Mouse (Mus musculus) heart, embryonic 16.5 days (tissue): ENCODE measurements around the gene Krt28. TPM values are rescaled to one million over a fixed set of nuclear protein-coding genes. Genes with fewer than 3 reads are reported as not detected.

Experiments used
- ATAC-seq: fragments of 200-750 bp; cut with Nextera tagmentation; replicated peaks from 2 replicates; pipeline ENCODE4 v1.8.0; 2017; ENCODE audit warnings: moderate number of reproducible peaks; ENCODE audit not compliant: insufficient read depth, low FRiP score; ENCODE audit errors: extremely low read depth
- H3K27ac ChIP-seq: fragments of 300-500 bp; sonication (generic); 2 replicates; pipeline ENCODE4 v1.5.1; 2014; ENCODE audit warnings: mild to moderate bottlenecking, low read length, control low read depth, moderate library complexity
- H3K27me3 ChIP-seq: fragments of 300-500 bp; sonication (generic); 2 replicates; pipeline ENCODE4 v1.6.1; 2014; ENCODE audit warnings: low read length, mixed read lengths; ENCODE audit not compliant: control insufficient read depth, insufficient read depth
- H3K36me3 ChIP-seq: fragments of 300-500 bp; sonication (generic); 2 replicates; pipeline ENCODE4 v1.6.1; 2014; ENCODE audit not compliant: control insufficient read depth, insufficient read depth
- H3K4me1 ChIP-seq: fragments of 300-500 bp; sonication (generic); 2 replicates; pipeline ENCODE4 v1.6.1; 2014; ENCODE audit warnings: low read length, mixed read lengths; ENCODE audit not compliant: control insufficient read depth, insufficient read depth
- H3K4me2 ChIP-seq: fragments of 300-500 bp; sonication (generic); 2 replicates; pipeline ENCODE4 v1.6.1; 2014; ENCODE audit warnings: low read depth, mild to moderate bottlenecking, control low read depth, low read length
- H3K4me3 ChIP-seq: fragments of 300-500 bp; sonication (generic); 2 replicates; pipeline ENCODE4 v1.5.1; 2014; ENCODE audit warnings: mild to moderate bottlenecking, control low read depth, low read length
- H3K9ac ChIP-seq: fragments of 300-500 bp; sonication (generic); 2 replicates; pipeline ENCODE4 v1.6.1; 2014; ENCODE audit warnings: low read length, control low read depth
- H3K9me3 ChIP-seq: fragments of 300-500 bp; sonication (generic); replicated peaks from 2 replicates; pipeline ENCODE4 v1.6.1; 2016; ENCODE audit warnings: low read length; ENCODE audit not compliant: control insufficient read depth
- WGBS: fragments of 180-500 bp; shearing (Covaris S2); extraction: QIAGEN DNeasy Blood & Tissue Kit; methylation state at CpG from one replicate; pipeline ENCODE4 v1.1.7; 2014; 5-methylcytosine and 5-hydroxymethylcytosine counted together
- polyA plus RNA-seq: library from polyadenylated mRNA; unstranded; fragments of >200 nt; fragmentation: Nextera tagmentation; extraction: Ambion mirVana; gene quantifications from 2 replicates; pipeline ENCODE4 v1.2.1, GENCODE M21; 2015

Krt28 gene
- polyA plus RNA-seq, 1 experiment from 2014 or later: not detected

GRCm38 (mm10) chr11:99398832-99399231, 24.1 kb upstream of the Krt28 start:
- no peak for ATAC-seq
- H3K9ac ChIP-seq: no peak overlapping the region

GRCm38 (mm10) chr11:99398084-99398483, 23.4 kb upstream of the Krt28 start:
- H3K36me3 ChIP-seq: no peaks in the 10 kb centered on the region
- 51% methylated on average over 3 of the region's 3 CpGs for WGBS
- H3K4me1 ChIP-seq: no peaks in the 10 kb centered on the region
- no peak overlapping the region for H3K4me2 ChIP-seq
- H3K27ac ChIP-seq: no peak overlapping the region
- H3K9me3 ChIP-seq: no peaks in the 10 kb centered on the region
- H3K9ac ChIP-seq: no peak overlapping the region
- no peak for ATAC-seq
- peaks cover 4% of the 10 kb centered on the region; the same call in 1 of the 2 replicates for H3K27me3 ChIP-seq
- no peak overlapping the region for H3K4me3 ChIP-seq

More at GRCm38 (mm10) chr11:99398832-99399231, 24.1 kb upstream of the Krt28 start:
- no peaks in the 10 kb centered on the region for H3K4me1 ChIP-seq
- 56% methylated on average over 8 of the region's 8 CpGs for WGBS
- peaks cover 4% of the 10 kb centered on the region; the same call in 1 of the 2 replicates for H3K27me3 ChIP-seq
- no peaks in the 10 kb centered on the region for H3K9me3 ChIP-seq
- H3K27ac ChIP-seq: no peak overlapping the region
- H3K4me3 ChIP-seq: no peak overlapping the region
- H3K36me3 ChIP-seq: no peaks in the 10 kb centered on the region
- no peak overlapping the region for H3K4me2 ChIP-seq

- H3K27me3 ChIP-seq: peaks cover 4% of the 10 kb centered on the region; the same call in 1 of the 2 replicates
- no peaks in the 10 kb centered on the region for H3K4me1 ChIP-seq
- no peak for ATAC-seq
- no peaks in the 10 kb centered on the region for H3K36me3 ChIP-seq
- no peaks in the 10 kb centered on the region for H3K9me3 ChIP-seq
- H3K27ac ChIP-seq: no peak overlapping the region
- no peak overlapping the region for H3K4me3 ChIP-seq
- H3K4me2 ChIP-seq: no peak overlapping the region
- 73% methylated on average over 2 of the region's 2 CpGs for WGBS
- no peak overlapping the region for H3K9ac ChIP-seq
These were observed 22.0 kb upstream of the Krt28 start for GRCm38 (mm10) chr11:99396661-99397060.

GRCm38 (mm10) chr11:99396034-99396433, 21.3 kb upstream of the Krt28 start:
- Histone ChIP-seq H3K9ac (no peak overlapping the region), H3K4me1 (no peaks in the 10 kb centered on the region), H3K27ac (no peak overlapping the region), H3K4me2 (no peak overlapping the region), H3K4me3 (no peak overlapping the region), H3K27me3 (peaks cover 3% of the 10 kb centered on the region), H3K36me3 (no peaks in the 10 kb centered on the region), H3K9me3 (no peaks in the 10 kb centered on the region)
- ATAC-seq: no peak
- WGBS: 39% methylated on average over 3 of the region's 3 CpGs

GRCm38 (mm10) chr11:99392492-99392891, 17.8 kb upstream of the Krt28 start:
- WGBS: 83% methylated on average over 10 of the region's 10 CpGs
- H3K36me3 ChIP-seq: no peaks in the 10 kb centered on the region
- no peak overlapping the region for H3K4me3 ChIP-seq
- H3K4me1 ChIP-seq: no peaks in the 10 kb centered on the region
- H3K9ac ChIP-seq: no peak overlapping the region
- H3K9me3 ChIP-seq: no peaks in the 10 kb centered on the region
- no peak overlapping the region for H3K27ac ChIP-seq
- peaks cover 2% of the 10 kb centered on the region for H3K27me3 ChIP-seq
- no peak for ATAC-seq
- no peak overlapping the region for H3K4me2 ChIP-seq

- Histone ChIP-seq H3K4me1 (peaks cover 3% of the 10 kb centered on the region; the same call in 1 of the 2 replicates), H3K36me3 (no peaks in the 10 kb centered on the region), H3K9ac (no peak overlapping the region), H3K9me3 (no peaks in the 10 kb centered on the region), H3K4me3 (no peak overlapping the region), H3K27me3 (peaks cover 2% of the 10 kb centered on the region; the same call in 1 of the 2 replicates), H3K27ac (no peak overlapping the region), H3K4me2 (no peak overlapping the region)
- no peak for ATAC-seq
- 74% methylated on average over 6 of the region's 6 CpGs for WGBS
These were observed 16.7 kb upstream of the Krt28 start for GRCm38 (mm10) chr11:99391375-99391774.

GRCm38 (mm10) chr11:99390866-99391265, 16.2 kb upstream of the Krt28 start:
- Histone ChIP-seq H3K9me3 (no peaks in the 10 kb centered on the region), H3K27ac (no peak overlapping the region), H3K9ac (no peak overlapping the region), H3K4me3 (no peak overlapping the region), H3K4me1 (peaks cover 3% of the 10 kb centered on the region; the same call in 1 of the 2 replicates), H3K36me3 (no peaks in the 10 kb centered on the region), H3K4me2 (no peak overlapping the region; the same call in 1 of the 2 replicates), H3K27me3 (peaks cover 2% of the 10 kb centered on the region; the same call in 1 of the 2 replicates)
- ATAC-seq: no peak
- WGBS: 65% methylated on average over 7 of the region's 7 CpGs

GRCm38 (mm10) chr11:99389264-99389663, 14.6 kb upstream of the Krt28 start, which contains the start of gene Krt10:
Krt10 (minus strand) TSS chr11:99389364.
- no peak within 1 kb of the TSS for H3K27ac ChIP-seq
- H3K4me1 ChIP-seq: peaks cover 3% of the 10 kb centered on the region; the same call in 1 of the 2 replicates
- H3K27me3 ChIP-seq: peaks cover 4% of the 10 kb centered on the region; the same call in 1 of the 2 replicates
- H3K4me2 ChIP-seq: no peak within 1 kb of the TSS
- H3K9ac ChIP-seq: no peak within 1 kb of the TSS
- 75% methylated on average over 4 of the region's 4 CpGs for WGBS
- no peaks in the 10 kb centered on the region for H3K36me3 ChIP-seq
- ATAC-seq: no peak
- H3K9me3 ChIP-seq: no peaks in the 10 kb centered on the region
- no peak within 1 kb of the TSS for H3K4me3 ChIP-seq

- Histone ChIP-seq H3K27ac (no peak overlapping the region), H3K4me3 (no peak overlapping the region), H3K36me3 (no peaks in the 10 kb centered on the region), H3K9me3 (no peaks in the 10 kb centered on the region), H3K9ac (no peak overlapping the region), H3K4me1 (peaks cover 3% of the 10 kb centered on the region; the same call in 1 of the 2 replicates), H3K4me2 (no peak overlapping the region), H3K27me3 (peaks cover 7% of the 10 kb centered on the region; the same call in 1 of the 2 replicates)
- no peak for ATAC-seq
- 91% methylated on average over 18 of the region's 18 CpGs for WGBS
These were observed 14.0 kb upstream of the Krt28 start for GRCm38 (mm10) chr11:99388661-99389060.
